Mouse (Mus musculus) bone marrow macrophage, adult 2 months (primary cell): Measurements from ENCODE around the gene Lrch1.

Experiments used
- CTCF ChIP-seq: IDR thresholded peaks from 2 replicates; pipeline ENCODE4 v1.5.1; 2012; ENCODE audit warnings: low read depth, mild to moderate bottlenecking, low read length, moderate library complexity
- POLR2A ChIP-seq: IDR thresholded peaks from 2 replicates; pipeline ENCODE4 v1.6.1; 2012; ENCODE audit warnings: mild to moderate bottlenecking, low read depth, low read length, borderline replicate concordance

DNA sequence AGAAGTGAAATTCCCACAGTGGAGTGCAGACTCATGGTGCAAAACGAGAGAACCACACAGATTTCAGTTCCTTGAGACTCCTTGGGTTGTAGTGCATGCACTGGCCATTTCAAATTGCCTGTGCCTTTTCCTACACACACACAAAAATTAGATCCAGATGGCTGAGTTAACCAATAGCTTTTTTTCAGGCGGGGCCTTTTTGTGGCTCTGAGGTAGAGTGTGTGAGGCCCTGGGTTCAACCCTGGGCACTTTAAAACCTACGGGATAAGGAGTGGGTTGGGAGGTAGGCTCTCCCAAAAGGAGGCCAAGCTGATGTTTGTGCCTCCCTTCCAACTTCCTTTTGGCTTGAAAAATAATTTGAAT is 15.7 kb upstream of the Lrch1 start:
- TF ChIP-seq CTCF (no peak), POLR2A (no peak)
